Mouse (Mus musculus): ENCODE measurements at regions not wholly inside any gene's neighbourhood (a gene's known extent, or its start where the extent isn't known, plus 50 kb on each side); places are given as distances from the start of the nearest gene placed in this dataset.

GRCm38 (mm10) chr5:64663766-64664165, 139.4 kb upstream of the Klf3 start:
- no peak for DNase-seq

- peak in 1 of 2 experiments; percentile 32 for DNase-seq
Observed at GRCm38 (mm10) chr5:64665064-64665463, 138.1 kb upstream of the Klf3 start.

GRCm38 (mm10) chr5:64666256-64666655, 136.9 kb upstream of the Klf3 start:
- peak; percentile 17 to 34 for DNase-seq

- DNase-seq, result peak; percentile 33 to 60
Observed at GRCm38 (mm10) chr5:64667053-64667452, 136.1 kb upstream of the Klf3 start.

GRCm38 (mm10) chr5:64673861-64674260, 129.3 kb upstream of the Klf3 start:
- DNase-seq, result no peak

GRCm38 (mm10) chr5:64676214-64676945, 126.8 kb upstream of the Klf3 start:
- no peak for DNase-seq

GRCm38 (mm10) chr5:64676946-64677588, 126.1 kb upstream of the Klf3 start:
- DNase-seq, result no peak

- DNase-seq, result no peak
Observed at GRCm38 (mm10) chr5:64678706-64679105, 124.5 kb upstream of the Klf3 start.

- DNase-seq, result peak; percentile 30 to 52
Observed at GRCm38 (mm10) chr5:64679996-64680625, 123.1 kb upstream of the Klf3 start.

GRCm38 (mm10) chr5:64681161-64681560, 122.0 kb upstream of the Klf3 start:
- no peak for DNase-seq

- no peak for DNase-seq
Observed at GRCm38 (mm10) chr5:64682326-64682845, 120.8 kb upstream of the Klf3 start.

GRCm38 (mm10) chr5:64683419-64683818, 119.8 kb upstream of the Klf3 start:
- no peak for DNase-seq

GRCm38 (mm10) chr5:64684275-64684674, 118.9 kb upstream of the Klf3 start:
- DNase-seq, result no peak

- DNase-seq, result no peak
Observed at GRCm38 (mm10) chr5:64690148-64690547, 113.0 kb upstream of the Klf3 start.

- no peak for DNase-seq
Observed at GRCm38 (mm10) chr5:64691406-64692100, 111.6 kb upstream of the Klf3 start.

GRCm38 (mm10) chr5:64692335-64692734, 110.9 kb upstream of the Klf3 start:
- no peak for DNase-seq

- DNase-seq, result no peak
Observed at GRCm38 (mm10) chr5:64693616-64694015, 109.6 kb upstream of the Klf3 start.

GRCm38 (mm10) chr5:64694606-64695005, 108.6 kb upstream of the Klf3 start:
- DNase-seq, result no peak

GRCm38 (mm10) chr5:64696099-64696498, 107.1 kb upstream of the Klf3 start:
- DNase-seq, result no peak

GRCm38 (mm10) chr5:64697466-64697865, 105.7 kb upstream of the Klf3 start:
- no peak for DNase-seq

- DNase-seq, result no peak
Observed at GRCm38 (mm10) chr5:64698458-64699116, 104.6 kb upstream of the Klf3 start.

- no peak for DNase-seq
Observed at GRCm38 (mm10) chr5:64700030-64700429, 103.2 kb upstream of the Klf3 start.
